Mouse (Mus musculus) testis, postnatal 14 days (tissue): ENCODE results near the gene Spns2.

Source experiments
- DNase-seq: peaks from one replicate; pipeline ENCODE4 v3.0.0; 2021; ENCODE audit warnings: low spot score

The Spns2 gene

GRCm38 (mm10) chr11:72500139-72500538 lies 10.4 kb upstream of the Spns2 start:
- DNase-seq, result no peak

- no peak for DNase-seq
Observed at GRCm38 (mm10) chr11:72497367-72497766, 7.7 kb upstream of the Spns2 start.

GRCm38 (mm10) chr11:72496775-72497174 lies 7.1 kb upstream of the Spns2 start:
- DNase-seq, result no peak

- no peak for DNase-seq
Observed at GRCm38 (mm10) chr11:72496066-72496465, 6.4 kb upstream of the Spns2 start.

GRCm38 (mm10) chr11:72494046-72494988 lies 4.6 kb upstream of the Spns2 start:
- DNase-seq, result no peak

GRCm38 (mm10) chr11:72491130-72491960 lies 1.6 kb upstream of the Spns2 start:
- DNase-seq, result no peak

GRCm38 (mm10) chr11:72489397-72489796 lies 307 bp downstream of the Spns2 start:
- no peak for DNase-seq

GRCm38 (mm10) chr11:72488753-72489271 lies 892 bp downstream of the Spns2 start:
- no peak for DNase-seq

GRCm38 (mm10) chr11:72487739-72488138 lies 2.0 kb downstream of the Spns2 start:
- DNase-seq, result no peak

GRCm38 (mm10) chr11:72487171-72487570 lies 2.5 kb downstream of the Spns2 start:
- DNase-seq, result no peak

- no peak for DNase-seq
Observed at GRCm38 (mm10) chr11:72485960-72486359, 3.7 kb downstream of the Spns2 start.

GRCm38 (mm10) chr11:72485157-72485556 lies 4.5 kb downstream of the Spns2 start:
- DNase-seq, result no peak

- no peak for DNase-seq
Observed at GRCm38 (mm10) chr11:72484549-72484948, 5.2 kb downstream of the Spns2 start.

- DNase-seq, result no peak
Observed at GRCm38 (mm10) chr11:72481952-72482351, 7.8 kb downstream of the Spns2 start.

- no peak for DNase-seq
Observed at GRCm38 (mm10) chr11:72481313-72481712, 8.4 kb downstream of the Spns2 start.

GRCm38 (mm10) chr11:72479499-72479898 lies 10.2 kb downstream of the Spns2 start:
- DNase-seq, result no peak

- DNase-seq, result no peak
Observed at GRCm38 (mm10) chr11:72478228-72478627, 11.5 kb downstream of the Spns2 start.

- DNase-seq, result no peak
Observed at GRCm38 (mm10) chr11:72477653-72478052, 12.1 kb downstream of the Spns2 start.

- no peak for DNase-seq
Observed at GRCm38 (mm10) chr11:72477182-72477581, 12.5 kb downstream of the Spns2 start.

- no peak for DNase-seq
Observed at GRCm38 (mm10) chr11:72476074-72476625, 13.6 kb downstream of the Spns2 start.

GRCm38 (mm10) chr11:72475408-72475807 lies 14.3 kb downstream of the Spns2 start:
- DNase-seq, result no peak

GRCm38 (mm10) chr11:72474926-72475325 lies 14.8 kb downstream of the Spns2 start:
- DNase-seq, result no peak
